Mouse (Mus musculus): Measurements from ENCODE around the gene Gm21725. TPM values are rescaled to one million over a fixed set of nuclear protein-coding genes. Genes with fewer than 3 reads are reported as not detected.

Gm21725 gene
- total RNA-seq (2023): not detected

DNA sequence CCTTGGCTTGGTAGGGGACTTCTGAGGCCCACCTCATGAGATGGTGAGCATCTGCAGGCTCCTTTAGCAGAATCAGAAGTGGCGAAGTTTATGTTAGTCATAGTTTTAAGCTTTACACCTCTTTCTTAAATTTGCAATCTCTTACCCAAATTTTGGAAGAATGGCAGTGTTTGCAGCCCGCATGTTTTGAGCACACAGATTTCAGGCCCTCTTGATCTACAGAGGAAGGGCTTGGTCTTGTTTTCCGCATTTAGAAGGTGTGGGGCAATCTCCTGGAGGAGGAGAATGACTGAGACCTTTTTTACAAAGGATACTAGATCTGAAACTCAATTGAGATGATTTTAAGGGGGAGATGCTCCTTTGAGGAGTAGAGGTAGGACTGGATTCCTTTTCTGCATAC is at the start of gene Gm21725:
Gene Gm21725 (minus strand): TSS at position 101 of the 400 bp plus-strand sequence.

Other genes starting within 250 kb of the Gm21725 start
- gene Gm21891, start 215.6 kb downstream of the Gm21725 start, total RNA-seq (2023): not detected
- gene Gm21425, start 187.1 kb downstream of the Gm21725 start, total RNA-seq (2023): not detected
- not detected for gene Gm21828, start 125.1 kb downstream of the Gm21725 start, total RNA-seq (2023)
- not detected for gene Gm21440, start 96.7 kb downstream of the Gm21725 start, total RNA-seq (2023)
- not detected for gene Gm21454, start 96.6 kb downstream of the Gm21725 start, total RNA-seq (2023)
- gene Gm21866, start 116.5 kb upstream of the Gm21725 start, total RNA-seq (2023): not detected
- gene Gm20773, start 145.0 kb upstream of the Gm21725 start, total RNA-seq (2023): not detected